Mouse (Mus musculus) CD4-positive, CD25-positive, alpha-beta regulatory T cell, adult 4 months (primary cell): ENCODE data around the gene Fate1. TPM values are rescaled to one million over a fixed set of nuclear protein-coding genes. Genes with fewer than 3 reads are reported as not detected.

Source experiments
- polyA plus RNA-seq, 2 experiments: library from polyadenylated mRNA; unstranded; fragments of 100-300 nt; shearing (Covaris generic); gene quantifications; one replicate each; pipeline ENCODE4 v1.2.1; 2017

Gene Fate1
- polyA plus RNA-seq, 2 experiments from 2014 or later = not detected

Other genes starting within 250 kb of the Fate1 start
- gene Vma21, start 157.1 kb upstream of the Fate1 start, polyA plus RNA-seq = 10 to 100 TPM; 27.1 to 31.9 TPM
- gene Gm1141, start 52.0 kb upstream of the Fate1 start, polyA plus RNA-seq = under 1 TPM in 1 of 2 experiments, not detected in 1; 0.38 TPM
- not detected for gene Prrg3, start 10.4 kb upstream of the Fate1 start, polyA plus RNA-seq
- gene Cnga2, start 18.9 kb downstream of the Fate1 start, polyA plus RNA-seq = not detected
- gene Magea4, start 249.0 kb downstream of the Fate1 start, polyA plus RNA-seq = not detected